Mouse (Mus musculus): Measurements from ENCODE around the gene Ikbkg.
"Not testable (repeated sequence)": the region's sequence is repeated elsewhere in the genome, so short reads cannot be mapped to it uniquely, and the experiment has no call there.

The Ikbkg gene

DNA sequence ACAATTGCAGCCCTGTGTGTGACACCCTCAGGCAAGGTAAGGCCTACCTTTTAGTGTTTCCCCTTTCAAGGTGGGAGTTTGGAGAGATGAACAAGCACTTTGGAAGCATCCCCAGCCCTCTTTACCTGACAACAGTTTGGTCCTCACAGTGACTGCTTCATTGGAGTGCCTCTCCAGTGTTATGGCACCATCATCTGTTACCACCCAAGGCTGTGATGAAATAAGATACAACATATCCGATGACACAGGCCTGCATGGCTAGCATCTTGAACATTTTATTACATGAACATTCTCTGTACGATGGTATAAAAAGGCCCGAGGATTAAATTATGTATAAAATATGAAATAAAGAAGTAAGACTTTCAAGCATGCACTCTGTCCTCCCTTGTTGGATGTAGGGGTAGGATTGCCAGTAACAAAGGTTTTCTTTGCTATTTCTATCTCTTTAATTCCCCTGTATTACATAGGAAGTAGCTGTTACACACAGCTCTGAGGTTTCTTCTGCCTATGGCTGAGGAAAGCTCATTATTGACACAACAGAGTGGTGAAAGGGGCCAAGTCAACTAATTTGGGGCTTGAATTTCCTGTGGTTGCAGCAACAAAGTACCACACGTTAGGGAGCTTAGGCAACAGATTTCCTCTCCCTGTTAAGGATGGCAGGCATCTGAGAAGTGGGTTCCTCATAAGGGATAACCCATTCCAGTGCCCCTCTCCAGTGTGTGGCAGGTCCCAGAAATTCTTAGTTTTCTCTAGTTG is 58.2 kb downstream of the Ikbkg start:
- DNase-seq (ENCODE audit: low read depth) = no peak

DNA sequence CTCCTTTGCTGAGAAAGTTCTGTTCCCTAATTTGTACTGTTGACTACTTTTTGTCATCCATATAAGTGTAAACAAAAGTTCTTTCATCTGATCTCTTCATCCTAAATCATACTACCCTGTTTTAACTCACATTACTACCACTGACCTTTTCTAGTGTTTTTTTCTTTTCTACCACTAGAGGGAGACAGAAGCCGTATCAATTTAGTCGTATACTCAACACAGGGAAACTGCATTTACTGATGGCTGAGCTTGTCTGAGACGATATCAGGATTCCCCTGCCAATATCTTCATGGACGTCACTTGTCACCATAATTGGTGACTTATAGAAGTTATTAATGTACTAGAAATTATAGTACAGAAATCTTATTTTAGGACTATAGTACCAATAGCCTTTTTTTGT is 59.7 kb downstream of the Ikbkg start:
- no peak for DNase-seq (ENCODE audit: low read depth)

DNA sequence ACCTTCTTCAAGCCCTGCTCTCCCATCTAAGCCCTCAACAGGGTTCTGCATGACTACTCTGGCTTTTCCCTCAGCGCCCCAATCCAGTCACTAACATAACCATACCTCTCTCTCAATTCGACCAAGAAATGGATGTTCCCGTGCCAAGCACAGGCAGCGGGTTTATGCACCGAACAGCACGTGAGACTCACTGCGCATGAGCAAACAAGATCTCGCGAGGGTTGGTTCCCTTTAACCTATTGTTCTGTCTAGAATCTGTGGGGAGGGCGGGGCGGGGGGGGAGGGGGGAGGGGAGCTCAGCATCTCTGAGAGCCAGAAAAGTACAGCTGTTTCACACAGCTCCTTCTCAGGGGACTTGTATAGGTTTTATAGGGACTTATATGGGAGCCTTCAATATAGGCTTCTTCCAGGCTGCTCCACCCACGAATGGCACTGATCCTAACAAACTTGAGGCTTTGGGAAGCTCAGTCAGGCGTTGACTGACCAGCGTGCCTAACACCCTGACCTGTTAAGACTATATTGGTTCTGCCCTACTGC is 88.3 kb downstream of the Ikbkg start, which contains the start of gene Gm6880:
TSS of gene Gm6880 (minus strand) at position 51 of the 537 bp plus-strand sequence.
- DNase-seq (ENCODE audit: low read depth) = not testable (repeated sequence)

DNA sequence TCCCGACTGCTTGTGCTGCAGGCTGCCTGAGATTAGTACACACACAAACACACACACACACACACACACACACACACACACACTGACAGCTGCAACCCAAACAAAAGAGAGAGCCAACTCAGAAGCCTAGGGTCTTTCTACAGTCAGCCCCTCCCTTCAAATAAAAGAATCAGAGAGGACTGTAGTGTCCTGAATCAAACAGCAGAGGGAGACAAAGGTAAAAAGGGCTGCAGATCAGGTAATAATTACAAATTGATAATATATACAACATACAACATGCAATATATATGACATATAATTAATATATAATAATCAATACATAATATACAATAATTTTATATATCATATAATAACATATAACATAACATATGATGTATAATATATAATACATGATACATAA is 104.0 kb downstream of the Ikbkg start:
- no peak for DNase-seq (ENCODE audit: low read depth)
